Mouse (Mus musculus) ES-Bruce4 (cell line): ENCODE results near the gene Dclk1. TPM values are rescaled to one million over a fixed set of nuclear protein-coding genes. Genes with fewer than 3 reads are reported as not detected.

Experiments used
- H3K27ac ChIP-seq: 2 replicates; pipeline ENCODE4 v1.5.1; 2012; ENCODE audit warnings: low read length, inconsistent platforms; ENCODE audit not compliant: insufficient read depth
- H3K27me3 ChIP-seq: 2 replicates; pipeline ENCODE4 v1.6.1; 2012; ENCODE audit warnings: mild to moderate bottlenecking, low read length, inconsistent platforms; ENCODE audit not compliant: control insufficient read depth, poor library complexity, insufficient read depth, severe bottlenecking
- H3K36me3 ChIP-seq: 2 replicates; pipeline ENCODE4 v1.6.1; 2012; ENCODE audit warnings: inconsistent platforms, mild to moderate bottlenecking, low read length, moderate library complexity; ENCODE audit not compliant: control insufficient read depth, poor library complexity, insufficient read depth, severe bottlenecking
- H3K4me1 ChIP-seq: one replicate; pipeline ENCODE4 v1.8.1; 2011; ENCODE audit warnings: low read length; ENCODE audit not compliant: control insufficient read depth, insufficient read depth
- H3K4me3 ChIP-seq: 2 replicates; pipeline ENCODE4 v1.5.1; 2011; ENCODE audit warnings: low read depth, mild to moderate bottlenecking, low read length
- H3K9ac ChIP-seq: 2 replicates; pipeline ENCODE4 v1.6.1; 2012; ENCODE audit warnings: low read depth, mild to moderate bottlenecking, inconsistent platforms; ENCODE audit not compliant: poor library complexity, severe bottlenecking
- H3K9me3 ChIP-seq: replicated peaks from 2 replicates; pipeline ENCODE4 v1.6.1; 2012; ENCODE audit warnings: mild to moderate bottlenecking, low read length, inconsistent platforms; ENCODE audit not compliant: control insufficient read depth, poor library complexity, insufficient read depth, severe bottlenecking
- CTCF ChIP-seq: IDR thresholded peaks from one replicate; pipeline ENCODE4 v1.8.1; 2011; ENCODE audit warnings: low read depth, low read length
- EP300 ChIP-seq: IDR thresholded peaks from 2 replicates; pipeline ENCODE4 v1.6.1; 2011; ENCODE audit warnings: low read depth, low read length; ENCODE audit not compliant: insufficient read depth
- POLR2A ChIP-seq: IDR thresholded peaks from one replicate; pipeline ENCODE4 v1.8.1; 2011; ENCODE audit warnings: low read length; ENCODE audit not compliant: insufficient read depth
- polyA plus RNA-seq: library from polyadenylated mRNA; stranded (reverse); fragments of >200 nt; gene quantifications from 2 replicates; pipeline ENCODE4 v1.2.4, GENCODE M21; 2011; ENCODE audit warnings: low read depth; ENCODE audit not compliant: missing spikeins, insufficient read depth, insufficient read length

Gene Dclk1
- polyA plus RNA-seq, 1 experiment: 1.3 TPM

DNA sequence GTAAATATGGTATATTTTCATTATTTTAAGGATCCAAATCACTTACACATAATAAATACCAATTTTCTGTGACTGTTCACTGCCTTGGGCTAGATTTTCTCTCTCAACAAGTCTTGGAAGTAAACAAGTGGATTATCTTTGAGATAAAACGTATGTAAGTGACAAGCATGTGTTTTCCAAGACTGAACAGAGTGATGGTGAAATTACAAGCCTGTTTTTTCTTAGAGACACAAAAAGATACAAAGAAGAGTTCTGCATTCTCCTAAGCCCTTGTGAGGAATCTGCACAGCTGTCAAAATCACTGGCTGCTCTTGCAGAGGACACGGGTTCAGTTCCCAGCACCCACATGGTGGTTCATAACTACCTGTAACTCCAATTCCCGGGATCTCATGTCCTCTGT lies 151.4 kb downstream of the Dclk1 start:
- TF ChIP-seq POLR2A (no peak), CTCF (no peak), EP300 (no peak)
- Histone ChIP-seq H3K4me1 (no peaks in the 10 kb centered on the region), H3K27ac (no peak overlapping the region), H3K9me3 (no peaks in the 10 kb centered on the region), H3K27me3 (no peaks in the 10 kb centered on the region; the same call in 1 of the 2 replicates), H3K4me3 (no peak overlapping the region), H3K9ac (no peak overlapping the region), H3K36me3 (no peaks in the 10 kb centered on the region)

DNA sequence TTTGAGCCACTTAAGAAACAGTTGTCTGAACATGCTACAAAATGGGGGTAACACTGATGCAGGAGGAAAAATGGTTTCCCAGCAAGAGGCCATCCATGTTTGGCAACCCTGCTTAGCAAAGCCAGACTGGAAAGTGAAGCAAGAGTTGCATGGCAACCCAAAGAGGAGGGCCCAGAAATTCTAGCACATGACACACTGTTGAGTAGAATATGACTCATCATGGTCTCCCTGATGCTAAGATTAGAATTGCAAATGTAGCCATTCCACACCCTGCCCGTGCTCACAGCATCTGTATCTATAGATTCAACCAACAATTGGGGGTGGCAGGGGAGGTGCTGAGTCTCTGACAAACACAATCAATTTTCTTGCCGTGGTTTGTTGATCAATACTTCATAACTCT lies 154.6 kb downstream of the Dclk1 start:
- H3K4me3 ChIP-seq: no peak overlapping the region
- no peaks in the 10 kb centered on the region for H3K36me3 ChIP-seq
- no peaks in the 10 kb centered on the region for H3K4me1 ChIP-seq
- TF ChIP-seq CTCF (no peak), POLR2A (no peak), EP300 (no peak)
- no peaks in the 10 kb centered on the region for H3K27me3 ChIP-seq
- H3K9ac ChIP-seq: no peak overlapping the region
- H3K9me3 ChIP-seq: no peaks in the 10 kb centered on the region
- no peak overlapping the region for H3K27ac ChIP-seq

DNA sequence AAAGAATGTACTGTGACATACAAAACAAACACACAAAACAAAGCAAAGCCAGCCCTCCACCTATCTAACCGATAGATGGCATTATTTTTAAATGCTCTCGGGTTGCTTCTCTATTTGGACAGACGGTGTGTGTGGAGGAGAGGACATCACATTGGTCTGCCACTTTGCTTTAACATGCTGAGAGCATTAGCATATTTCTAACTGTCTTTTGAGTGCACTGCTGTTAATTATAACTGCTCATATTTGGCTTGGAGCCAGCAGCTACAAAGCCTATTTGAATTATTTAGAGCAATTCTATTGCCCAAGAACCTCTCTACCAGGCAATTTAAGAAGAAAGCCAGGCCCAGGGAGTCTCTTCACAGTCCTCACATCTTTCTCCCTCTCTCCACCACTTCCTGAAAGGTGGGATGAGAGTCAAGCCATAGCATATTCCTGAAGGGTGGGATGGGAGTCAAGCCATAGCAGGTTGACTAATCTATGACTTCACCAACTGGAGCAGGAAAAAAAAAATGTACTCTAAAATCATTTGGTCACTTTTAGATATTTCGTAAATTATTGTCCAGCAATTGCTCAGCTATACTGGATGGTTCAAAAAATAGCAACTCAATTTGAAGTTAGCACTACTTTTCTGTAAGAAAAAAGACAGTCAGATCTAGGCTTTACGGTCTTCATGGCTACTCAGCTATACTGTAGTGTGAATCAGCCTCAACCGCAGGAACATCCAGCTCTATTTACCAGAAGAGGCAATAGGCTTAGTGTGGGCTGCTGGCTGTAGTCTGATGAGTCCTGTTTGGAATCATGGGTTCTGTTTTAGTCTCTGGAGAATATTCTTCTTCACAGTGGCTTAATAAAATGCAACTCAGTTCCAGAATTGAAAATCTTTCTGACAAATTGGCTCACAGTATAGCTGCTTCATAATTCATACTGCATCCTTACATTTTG lies 155.9 kb downstream of the Dclk1 start:
- no peaks in the 10 kb centered on the region for H3K9me3 ChIP-seq
- no peak overlapping the region for H3K9ac ChIP-seq
- TF ChIP-seq EP300 (no peak), CTCF (no peak), POLR2A (no peak)
- H3K27me3 ChIP-seq: no peaks in the 10 kb centered on the region
- no peaks in the 10 kb centered on the region for H3K36me3 ChIP-seq
- no peak overlapping the region for H3K27ac ChIP-seq
- no peaks in the 10 kb centered on the region for H3K4me1 ChIP-seq
- no peak overlapping the region for H3K4me3 ChIP-seq

DNA sequence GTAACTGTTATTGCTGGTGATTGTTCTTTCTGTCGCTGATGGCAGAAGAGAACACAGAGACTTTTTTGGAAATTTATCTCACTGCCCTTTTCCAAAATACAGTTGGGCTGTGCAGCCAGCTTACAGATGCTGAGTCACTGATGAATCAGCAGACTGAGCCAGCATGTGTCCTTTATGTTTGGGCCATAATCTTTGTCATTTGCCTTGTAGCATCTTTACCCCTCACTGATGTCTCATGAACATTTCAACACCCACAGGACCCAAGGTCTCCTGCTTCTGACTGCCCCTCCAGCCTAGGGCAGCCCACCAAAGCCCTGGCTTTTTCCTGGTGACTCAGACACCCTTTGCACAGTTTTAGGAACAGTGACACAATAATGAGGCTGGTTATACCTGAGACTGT lies 159.1 kb downstream of the Dclk1 start:
- Histone ChIP-seq H3K9ac (no peak overlapping the region), H3K36me3 (no peaks in the 10 kb centered on the region), H3K9me3 (no peaks in the 10 kb centered on the region), H3K4me3 (no peak overlapping the region), H3K4me1 (no peaks in the 10 kb centered on the region), H3K27me3 (no peaks in the 10 kb centered on the region), H3K27ac (no peak overlapping the region)
- TF ChIP-seq CTCF (no peak), POLR2A (no peak), EP300 (no peak)

DNA sequence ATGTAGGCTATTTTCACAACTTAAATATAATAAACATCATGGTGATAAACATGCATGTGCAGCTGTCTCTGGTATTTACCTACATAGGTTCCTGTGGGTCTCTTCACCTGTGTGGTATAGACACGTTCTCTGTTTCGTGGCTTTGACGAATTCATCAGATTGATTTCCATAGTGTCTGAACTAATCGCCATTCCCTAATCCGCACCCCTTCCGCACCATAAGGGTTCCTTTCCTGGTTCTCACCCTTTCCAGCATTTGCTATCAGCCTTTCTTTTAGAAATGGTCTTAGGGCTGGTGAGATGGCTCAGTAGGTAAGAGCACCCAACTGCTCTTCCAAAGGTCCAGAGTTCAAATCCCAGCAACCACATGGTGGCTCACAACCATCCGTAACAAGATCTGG lies 162.6 kb downstream of the Dclk1 start:
- Histone ChIP-seq H3K27ac (no peak overlapping the region), H3K27me3 (no peaks in the 10 kb centered on the region), H3K9ac (no peak overlapping the region), H3K4me3 (no peak overlapping the region), H3K9me3 (no peaks in the 10 kb centered on the region; the same call in 1 of the 2 replicates), H3K36me3 (no peaks in the 10 kb centered on the region), H3K4me1 (no peaks in the 10 kb centered on the region)
- TF ChIP-seq CTCF (no peak), POLR2A (no peak), EP300 (no peak)

DNA sequence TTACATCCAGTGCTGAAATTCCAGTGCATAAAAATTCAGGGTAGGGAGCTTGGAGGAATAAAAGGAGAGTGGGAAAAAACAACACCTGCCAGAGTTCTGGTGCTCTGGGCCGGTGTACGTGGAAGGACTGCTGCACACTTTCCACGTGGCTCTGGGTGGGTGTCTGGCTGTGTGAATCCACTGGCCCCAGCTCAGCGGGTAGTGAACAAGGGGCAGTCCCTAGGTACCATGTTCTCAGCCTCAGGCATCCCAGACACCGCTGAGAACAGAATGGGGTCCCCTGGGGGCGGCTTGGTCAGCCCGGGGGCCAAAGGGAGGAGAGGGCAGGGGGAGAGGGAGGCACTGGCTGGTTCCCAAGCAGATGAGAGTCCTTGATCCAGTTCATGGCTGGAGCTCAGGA lies 164.5 kb downstream of the Dclk1 start:
- Histone ChIP-seq H3K36me3 (no peaks in the 10 kb centered on the region), H3K4me1 (no peaks in the 10 kb centered on the region), H3K9me3 (no peaks in the 10 kb centered on the region; the same call in 1 of the 2 replicates), H3K4me3 (no peak overlapping the region), H3K27ac (no peak overlapping the region), H3K27me3 (no peaks in the 10 kb centered on the region), H3K9ac (no peak overlapping the region)
- TF ChIP-seq CTCF: no peak
- TF ChIP-seq POLR2A: no peak
- no peak for TF ChIP-seq EP300
